Mouse (Mus musculus): Measurements from ENCODE around the gene Sf3b5.

The Sf3b5 gene

DNA sequence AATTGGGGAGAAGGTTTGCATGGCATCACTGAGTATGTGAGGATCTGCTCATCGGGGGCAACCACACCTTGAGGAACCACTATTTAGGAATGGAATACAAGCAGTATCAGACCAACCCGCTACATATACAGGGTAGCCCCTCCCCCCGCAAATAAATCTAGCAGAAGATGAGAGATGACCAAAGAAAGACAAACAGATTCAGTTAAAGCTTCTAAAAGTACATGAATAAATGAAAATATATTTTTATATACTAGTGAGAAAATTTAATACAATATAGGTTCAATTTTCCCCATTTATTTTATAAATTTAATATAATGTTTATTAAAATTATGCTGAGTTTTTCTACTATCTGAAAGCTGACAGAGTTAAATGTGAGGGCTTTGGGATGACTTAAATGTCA, at the start of gene Sf3b5:
Sf3b5 (plus strand) TSS at position 301 of the 400 bp plus-strand sequence.
- DNase-seq (ENCODE audit: low read depth, low spot score), result no peak

DNA sequence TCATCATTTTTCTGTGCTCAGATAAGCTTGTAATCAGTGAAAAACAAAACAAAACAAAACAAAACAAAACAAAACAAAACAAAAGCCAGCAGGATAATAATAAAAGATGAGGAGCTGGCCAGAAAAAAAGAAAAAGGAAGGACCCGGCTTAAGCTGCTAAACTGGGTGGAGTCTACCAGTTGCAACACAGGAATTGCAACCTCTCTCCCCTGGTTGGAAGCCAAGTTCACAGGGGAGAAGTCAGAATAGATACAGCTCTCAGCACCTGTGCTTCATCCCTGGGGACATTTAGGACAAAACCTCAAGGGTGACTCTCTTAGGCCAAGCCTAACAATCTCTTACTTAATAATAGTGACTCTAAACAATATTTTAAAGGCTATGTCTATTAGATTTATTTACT, 49.3 kb upstream of the Sf3b5 start:
- DNase-seq (ENCODE audit: low read depth, low spot score), result no peak

DNA sequence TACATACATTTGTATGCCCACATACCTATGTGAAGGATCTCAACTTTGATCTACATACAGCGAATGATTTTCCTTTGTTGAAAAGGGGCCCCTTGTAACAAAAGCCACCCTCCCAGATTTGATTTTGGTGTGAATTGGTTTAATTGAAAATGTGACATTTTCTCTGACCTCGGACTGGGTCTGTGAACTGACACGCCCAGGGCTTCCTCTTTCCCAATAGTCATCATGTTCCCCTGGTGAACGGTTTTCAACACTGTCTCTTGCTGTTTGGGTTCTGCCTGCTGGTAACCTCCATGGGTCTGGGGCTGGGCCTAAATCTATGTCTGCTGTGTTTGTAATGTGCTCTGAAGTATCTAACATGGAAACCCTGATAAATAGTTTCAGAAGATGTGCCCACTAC, 47.9 kb upstream of the Sf3b5 start:
- DNase-seq (ENCODE audit: low read depth, low spot score), result no peak

DNA sequence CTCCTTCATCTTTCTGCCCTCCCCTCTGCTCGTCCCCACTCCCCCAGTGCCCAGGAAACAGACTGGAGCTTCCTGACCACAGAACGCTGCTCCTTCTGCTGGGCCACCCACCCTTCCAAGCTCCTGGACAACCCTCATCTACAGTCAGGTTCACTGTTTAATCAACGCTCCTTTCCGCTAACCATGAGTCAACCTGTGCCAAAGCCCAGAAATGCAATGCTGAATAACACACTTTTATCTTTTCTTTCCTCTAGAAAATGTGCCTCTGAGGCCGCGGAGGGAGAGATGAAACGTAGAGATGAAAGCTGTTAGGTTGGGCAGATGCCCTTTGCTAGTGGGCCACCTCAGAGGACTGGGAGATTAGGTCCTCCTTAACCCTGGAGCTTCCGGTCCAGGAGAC, 43.6 kb upstream of the Sf3b5 start:
- DNase-seq (ENCODE audit: low read depth, low spot score), result no peak

DNA sequence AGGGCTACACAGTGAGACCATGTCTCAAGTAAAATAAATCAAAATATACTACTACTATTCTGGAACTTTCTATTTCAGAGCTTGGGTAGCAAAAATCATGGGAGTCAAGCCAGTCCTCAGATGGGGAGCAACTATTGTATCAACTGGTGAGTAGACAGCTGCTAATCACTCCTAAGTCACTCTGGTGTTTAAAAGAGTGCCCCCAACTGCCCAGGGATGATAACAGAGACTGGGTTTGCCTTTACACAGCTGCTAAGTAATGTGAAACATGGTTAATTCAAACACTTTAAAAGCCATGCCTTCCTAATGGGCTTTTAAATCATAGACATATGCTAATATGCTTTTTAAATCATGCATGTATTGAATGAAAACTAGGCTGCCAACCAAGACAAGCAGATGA, 42.9 kb upstream of the Sf3b5 start:
- DNase-seq (ENCODE audit: low read depth, low spot score), result no peak

DNA sequence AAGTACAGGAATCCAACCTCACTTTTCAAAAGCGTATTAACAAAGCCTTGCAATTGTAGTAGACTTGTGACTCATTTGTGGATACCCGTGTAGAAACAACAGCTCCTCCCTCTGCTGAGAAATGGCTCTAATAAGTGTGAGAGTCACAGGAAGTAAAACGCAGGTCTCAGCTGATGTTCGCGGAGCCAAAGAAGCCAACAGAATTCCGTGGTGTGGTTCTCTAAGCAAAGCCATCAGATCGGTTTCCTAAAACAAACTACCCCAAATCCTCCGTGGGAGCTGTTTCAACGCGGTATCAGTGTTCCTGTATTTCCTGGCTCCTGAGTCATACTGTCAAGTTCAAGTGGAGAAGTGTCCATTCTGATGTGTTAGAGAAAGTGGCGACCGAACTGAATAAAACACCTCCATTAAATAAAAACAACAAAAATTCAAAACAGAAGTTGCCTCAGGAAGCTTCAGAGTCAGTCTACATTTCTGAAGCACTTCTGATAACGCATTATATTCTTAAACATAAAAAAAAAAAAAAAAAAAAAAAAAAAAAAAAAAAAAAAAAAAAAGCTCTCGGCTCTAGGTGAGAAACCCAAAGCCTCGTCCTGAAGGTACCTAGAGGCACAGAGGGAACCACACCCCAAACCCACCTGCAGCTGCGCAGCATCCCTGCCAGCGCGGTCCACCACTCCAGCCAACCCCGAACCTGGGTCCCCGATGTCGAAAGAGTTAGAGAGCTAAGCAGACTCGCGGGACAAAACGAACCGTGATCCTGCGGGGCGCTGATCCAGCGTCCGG, 41.6 kb upstream of the Sf3b5 start:
- DNase-seq (ENCODE audit: low read depth, low spot score), result peak; percentile 39

DNA sequence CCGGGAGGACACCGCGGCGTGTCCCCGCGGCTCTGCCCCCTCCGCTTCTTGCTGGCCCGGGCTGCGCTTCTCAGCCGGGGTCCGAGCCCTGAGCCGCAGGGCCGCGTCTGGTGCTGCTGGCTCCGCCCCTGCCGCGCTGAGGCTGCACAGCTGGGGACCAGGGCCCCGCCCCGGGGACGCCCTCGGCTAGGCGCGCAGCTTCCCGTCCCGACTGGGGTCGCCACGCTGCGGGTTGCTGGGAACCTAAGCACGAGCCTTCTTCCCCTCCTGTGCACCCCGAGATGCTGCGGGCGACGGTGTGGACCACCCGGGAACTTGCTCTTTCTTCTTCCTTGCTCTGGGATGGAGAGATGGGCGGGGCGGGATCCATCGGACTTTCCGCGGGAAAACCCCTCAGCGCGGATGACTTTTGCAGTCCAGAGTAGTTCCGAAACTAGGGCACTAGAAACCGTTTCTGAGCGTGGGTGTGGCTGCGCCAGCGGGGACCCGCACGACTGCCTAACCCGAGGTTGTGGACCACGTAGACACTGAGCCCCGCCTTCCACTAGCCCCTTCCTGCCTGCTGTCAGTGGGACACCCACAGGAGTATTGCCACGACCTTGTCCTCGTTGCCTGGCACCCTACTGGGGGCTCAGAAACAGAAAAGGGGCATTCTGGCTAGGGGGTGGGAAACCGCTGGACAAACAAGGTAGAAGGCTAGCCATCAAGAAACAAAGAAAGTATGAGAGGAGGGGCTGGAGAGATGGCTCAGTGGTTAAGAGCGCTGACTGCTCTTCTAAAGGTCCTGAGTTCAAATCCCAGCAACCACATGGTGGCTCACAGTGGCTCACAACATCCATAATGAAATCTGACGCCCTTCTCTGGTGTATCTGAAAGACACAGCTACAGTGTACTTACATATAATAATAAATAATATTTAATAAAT, 40.7 kb upstream of the Sf3b5 start, which contains the start of gene Stx11:
Stx11 (minus strand) TSS at position 148 of the 925 bp plus-strand sequence.
- DNase-seq (ENCODE audit: low read depth, low spot score), result peak; percentile 19

DNA sequence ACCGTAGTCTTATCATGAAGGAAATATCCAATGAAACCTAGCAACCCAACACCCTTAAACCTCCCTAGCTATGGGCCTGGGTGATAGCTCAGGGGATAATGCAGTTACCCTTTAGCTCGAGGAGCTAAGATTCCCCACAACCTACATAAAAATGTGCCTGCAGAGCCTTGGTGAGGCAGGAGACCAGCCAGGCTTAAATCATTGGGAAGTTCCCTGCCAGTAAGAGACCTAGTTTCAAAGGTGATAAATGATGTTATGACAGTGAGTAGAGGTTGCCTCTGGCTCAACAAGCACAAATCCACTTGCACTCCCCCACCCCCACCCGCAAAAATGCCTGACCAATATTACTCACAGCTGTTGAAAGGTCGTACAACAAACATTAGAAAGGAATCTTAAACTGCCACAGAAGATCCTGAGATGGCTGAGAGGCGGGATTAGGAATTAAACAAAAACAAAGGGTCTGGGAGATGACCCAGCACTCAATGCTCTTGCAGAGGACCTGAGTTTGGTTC, 39.4 kb upstream of the Sf3b5 start:
- no peak for DNase-seq (ENCODE audit: low read depth, low spot score)

DNA sequence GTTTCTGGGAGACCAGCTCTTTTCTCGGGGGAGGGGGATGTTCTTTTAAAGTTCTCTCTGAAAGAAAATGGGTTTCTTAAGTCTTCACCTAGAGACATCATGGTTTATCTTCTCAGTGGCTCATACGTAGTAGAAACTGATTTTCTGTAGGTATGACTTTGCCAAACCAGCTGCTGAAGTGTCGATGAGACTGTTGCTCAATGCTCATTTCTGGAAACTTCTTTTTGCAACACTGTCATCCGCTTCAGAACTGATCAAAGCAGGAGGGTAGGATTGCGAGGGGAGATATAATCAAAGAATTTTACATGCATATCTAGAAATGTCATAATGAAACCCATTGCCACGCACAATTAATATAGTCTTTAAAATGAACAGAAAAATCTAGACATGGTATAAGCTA, 30.6 kb upstream of the Sf3b5 start:
- DNase-seq (ENCODE audit: low read depth, low spot score), result no peak

DNA sequence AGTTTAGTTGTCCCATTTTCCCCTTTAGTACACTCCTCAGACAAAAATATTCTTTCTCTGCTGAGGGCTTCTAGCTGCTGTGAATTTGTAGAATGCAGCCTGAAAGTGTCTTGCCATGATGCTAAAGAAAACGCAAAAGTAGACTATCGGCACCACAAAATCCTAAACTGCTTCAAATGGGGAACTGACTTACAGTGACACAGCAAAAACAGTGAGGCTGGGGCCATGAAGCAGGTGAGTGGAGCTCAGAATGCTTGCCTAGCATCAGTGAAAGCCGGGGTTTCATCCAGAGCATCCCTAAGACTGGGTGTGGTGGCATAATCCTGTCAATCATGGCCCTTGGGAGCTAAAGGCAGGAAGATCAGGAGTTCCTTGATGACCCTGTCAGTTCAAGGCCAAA, 29.7 kb upstream of the Sf3b5 start:
- DNase-seq (ENCODE audit: low read depth, low spot score), result no peak

DNA sequence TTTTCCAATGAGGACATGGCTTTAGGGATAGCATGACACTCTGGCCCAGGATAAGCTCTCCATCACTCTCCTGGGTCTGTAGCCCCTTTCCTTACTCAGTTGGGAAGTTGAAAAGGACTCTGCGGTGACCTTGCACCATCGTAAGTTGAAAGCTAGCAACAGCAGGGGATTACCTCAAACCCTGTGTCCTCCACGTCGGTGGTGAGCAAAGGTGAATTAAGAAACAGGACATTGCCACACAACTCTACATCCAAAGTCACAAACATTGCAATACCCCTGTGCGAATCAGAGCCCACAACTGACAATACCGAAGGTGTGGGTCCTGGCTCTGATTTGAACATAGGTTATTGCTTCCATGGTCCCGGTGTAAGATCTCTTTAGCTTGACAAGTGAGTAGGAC, 29.2 kb upstream of the Sf3b5 start:
- no peak for DNase-seq (ENCODE audit: low read depth, low spot score)

DNA sequence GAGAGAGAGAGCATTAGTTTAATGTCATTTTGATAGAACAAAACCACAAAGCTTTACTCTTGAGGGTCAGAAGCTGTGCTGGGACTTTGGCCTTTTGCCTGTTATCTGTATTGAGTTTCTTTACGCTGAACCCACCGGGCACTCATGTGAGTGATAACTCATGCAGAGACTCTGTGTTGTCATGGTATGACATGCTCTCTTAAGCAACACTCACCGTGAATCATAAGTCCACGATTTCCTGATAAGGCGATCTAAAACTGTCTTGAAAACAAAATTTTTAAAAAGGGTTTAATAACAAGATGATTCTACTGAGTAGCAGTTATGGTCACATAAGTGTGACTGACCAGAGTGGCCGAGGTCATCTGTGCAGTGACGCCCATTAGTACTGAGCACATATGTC, 28.6 kb upstream of the Sf3b5 start:
- no peak for DNase-seq (ENCODE audit: low read depth, low spot score)

DNA sequence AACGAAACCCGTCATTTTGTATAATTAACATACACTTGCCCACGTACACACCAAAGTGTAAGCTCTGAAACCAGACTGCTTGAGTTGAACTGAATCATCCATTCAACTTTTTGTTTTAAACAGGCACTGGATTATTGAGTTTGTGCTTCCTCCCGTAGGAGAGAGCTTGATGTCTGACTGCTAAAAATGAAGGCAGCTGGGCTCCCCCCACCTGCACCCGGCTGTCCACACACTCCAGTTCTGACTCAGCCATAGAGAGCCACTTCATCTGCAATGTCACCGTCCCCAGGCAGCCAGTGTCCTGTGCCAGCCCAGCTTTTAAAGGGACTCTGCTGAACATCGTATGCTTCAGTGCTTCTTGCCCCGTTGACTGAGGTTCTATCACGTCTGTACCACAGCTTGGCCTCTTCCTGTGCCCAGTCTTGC, 27.3 kb upstream of the Sf3b5 start:
- peak; percentile 58 for DNase-seq (ENCODE audit: low read depth, low spot score)

DNA sequence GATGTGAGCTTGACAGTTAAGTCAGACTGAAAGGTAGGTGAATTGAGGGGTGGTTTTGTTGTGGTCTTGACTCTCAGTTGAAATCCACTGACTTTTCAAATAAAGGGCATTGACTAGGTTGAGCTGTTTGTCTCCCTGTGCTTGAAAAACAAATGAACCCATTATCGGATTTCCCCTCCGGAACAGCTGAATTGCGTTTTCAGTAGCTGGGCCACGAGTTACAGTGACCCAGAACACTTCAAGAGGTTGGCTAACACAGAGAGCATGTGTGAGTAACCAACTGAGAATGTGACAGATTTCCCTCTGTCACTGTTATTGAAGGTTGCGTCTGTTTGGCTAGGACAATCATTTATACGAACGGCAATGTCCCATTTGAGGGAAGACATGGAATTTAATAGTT, 24.1 kb upstream of the Sf3b5 start:
- no peak for DNase-seq (ENCODE audit: low read depth, low spot score)

DNA sequence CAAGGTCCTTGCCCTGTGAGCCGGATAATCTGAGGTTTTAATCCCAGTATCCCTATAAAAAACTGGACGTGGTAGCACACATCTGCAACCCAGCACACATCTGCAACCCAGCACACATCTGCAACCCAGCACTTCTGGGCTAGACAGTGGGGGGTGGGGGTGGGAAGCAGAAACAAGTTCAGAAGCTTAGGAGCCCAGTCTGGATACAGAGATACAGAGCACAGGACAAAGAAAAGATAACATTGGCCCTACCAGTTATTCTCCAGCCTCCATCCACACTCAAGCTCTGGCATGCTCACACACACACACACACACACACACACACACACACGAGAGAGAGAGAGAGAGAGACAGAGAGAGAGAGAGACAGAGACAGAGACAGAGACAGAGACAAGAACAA, 21.6 kb upstream of the Sf3b5 start:
- no peak for DNase-seq (ENCODE audit: low read depth, low spot score)

DNA sequence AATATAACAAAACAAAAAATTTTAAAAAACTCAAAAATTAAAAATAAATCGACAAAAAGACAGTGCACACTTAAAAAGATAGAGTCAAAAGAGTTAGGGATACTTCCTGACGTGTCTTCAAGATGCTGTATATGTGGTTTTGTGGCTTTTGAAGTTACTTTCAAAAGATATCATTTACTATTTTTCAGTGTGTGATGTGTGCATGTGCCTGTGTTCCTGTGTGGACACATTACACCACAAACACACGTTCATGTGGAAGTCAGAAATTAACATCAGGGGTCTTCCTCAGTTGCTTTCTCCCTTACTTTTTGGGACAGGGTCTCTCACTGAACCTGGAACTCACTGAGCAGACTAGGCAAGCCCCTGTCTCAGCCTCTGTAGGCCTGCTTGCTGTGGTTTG, 20.1 kb upstream of the Sf3b5 start:
- no peak for DNase-seq (ENCODE audit: low read depth, low spot score)

DNA sequence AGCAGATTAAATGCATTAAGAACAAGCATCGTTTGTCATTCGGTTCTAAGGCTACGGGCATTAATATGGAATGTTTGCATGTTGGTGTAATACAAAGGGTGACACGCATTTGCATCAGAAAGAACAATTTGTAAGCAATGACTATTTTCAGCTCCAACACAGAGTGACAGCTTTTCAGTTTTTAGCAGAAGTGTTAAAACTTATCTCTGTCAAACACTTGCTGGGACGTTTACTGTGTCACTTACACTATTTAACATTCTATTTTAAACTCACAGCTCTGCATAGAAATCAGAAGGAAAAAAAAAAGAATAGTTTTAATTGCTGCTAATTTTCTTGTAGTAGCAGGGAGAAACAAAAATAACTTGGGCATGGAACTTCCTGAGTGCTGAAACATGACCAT, 18.7 kb upstream of the Sf3b5 start:
- no peak for DNase-seq (ENCODE audit: low read depth, low spot score)

DNA sequence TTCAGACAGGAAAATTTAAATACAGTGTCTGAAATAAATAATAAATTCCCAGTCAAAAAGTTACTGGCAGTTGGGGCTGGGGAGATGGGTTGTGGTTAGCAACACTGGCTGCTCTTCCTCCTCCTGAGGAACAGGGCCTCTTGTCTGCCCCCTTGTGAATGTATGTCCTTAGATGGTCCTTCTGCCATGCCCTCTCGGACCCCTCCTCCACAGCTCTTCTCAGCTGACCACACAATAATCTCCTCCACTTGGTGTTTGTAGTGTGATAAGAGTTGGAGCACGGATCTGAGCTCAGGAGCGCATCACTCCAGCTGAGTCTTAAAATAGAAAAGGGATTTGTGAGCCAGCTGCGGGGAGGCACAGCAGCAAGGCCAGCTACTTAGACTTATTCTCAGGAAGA, 18.2 kb upstream of the Sf3b5 start:
- peak; percentile 23 for DNase-seq (ENCODE audit: low read depth, low spot score)

DNA sequence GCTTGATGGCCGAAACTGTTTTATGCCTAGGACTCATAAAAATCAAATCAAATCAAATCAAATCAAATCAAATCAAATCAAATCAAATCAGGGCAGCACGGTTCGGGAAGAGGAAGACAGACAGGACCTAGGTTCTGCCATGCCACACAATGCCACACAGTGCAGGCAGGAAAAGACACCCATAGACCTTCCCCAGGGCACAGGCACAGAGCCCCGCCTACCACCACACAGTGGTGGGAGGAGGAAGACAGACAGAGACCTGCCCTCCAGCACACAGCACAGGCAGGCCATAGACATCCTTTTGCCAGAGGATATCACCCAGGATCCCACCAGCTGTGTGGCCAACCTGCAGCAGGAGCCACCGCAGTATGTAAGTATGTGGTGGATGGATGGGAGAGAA, 13.2 kb upstream of the Sf3b5 start:
- DNase-seq (ENCODE audit: low read depth, low spot score), result no peak

DNA sequence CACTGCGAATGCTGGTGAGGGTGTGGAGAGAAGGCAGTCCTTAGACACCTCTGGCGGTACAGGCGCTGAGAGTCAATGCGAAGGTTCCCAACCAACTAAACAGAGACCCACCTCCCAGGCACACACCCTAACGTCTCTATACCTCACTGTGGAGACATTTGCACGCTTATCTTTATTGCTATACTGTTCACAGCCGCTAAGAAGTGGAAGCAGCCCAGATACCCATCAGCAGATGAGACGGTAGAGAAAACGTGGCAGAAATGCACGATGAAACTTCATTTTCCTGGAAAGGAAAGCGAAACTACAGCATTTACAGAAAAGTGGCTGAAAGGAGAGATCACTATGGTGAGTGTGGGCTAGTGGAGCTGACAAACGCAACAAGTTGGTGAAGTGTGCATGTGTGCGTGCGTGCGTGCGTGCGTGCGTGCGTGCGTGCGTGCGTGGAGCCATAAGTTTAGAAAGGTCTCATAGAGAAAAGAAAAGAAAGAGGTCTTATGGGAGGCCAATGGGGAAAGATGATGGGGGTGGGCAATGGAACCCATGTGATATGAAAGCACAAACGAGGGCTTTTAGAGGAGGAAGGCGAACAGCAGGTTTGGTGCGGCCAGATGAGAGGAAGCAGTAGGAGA, 11.6 kb upstream of the Sf3b5 start:
- no peak for DNase-seq (ENCODE audit: low read depth, low spot score)

DNA sequence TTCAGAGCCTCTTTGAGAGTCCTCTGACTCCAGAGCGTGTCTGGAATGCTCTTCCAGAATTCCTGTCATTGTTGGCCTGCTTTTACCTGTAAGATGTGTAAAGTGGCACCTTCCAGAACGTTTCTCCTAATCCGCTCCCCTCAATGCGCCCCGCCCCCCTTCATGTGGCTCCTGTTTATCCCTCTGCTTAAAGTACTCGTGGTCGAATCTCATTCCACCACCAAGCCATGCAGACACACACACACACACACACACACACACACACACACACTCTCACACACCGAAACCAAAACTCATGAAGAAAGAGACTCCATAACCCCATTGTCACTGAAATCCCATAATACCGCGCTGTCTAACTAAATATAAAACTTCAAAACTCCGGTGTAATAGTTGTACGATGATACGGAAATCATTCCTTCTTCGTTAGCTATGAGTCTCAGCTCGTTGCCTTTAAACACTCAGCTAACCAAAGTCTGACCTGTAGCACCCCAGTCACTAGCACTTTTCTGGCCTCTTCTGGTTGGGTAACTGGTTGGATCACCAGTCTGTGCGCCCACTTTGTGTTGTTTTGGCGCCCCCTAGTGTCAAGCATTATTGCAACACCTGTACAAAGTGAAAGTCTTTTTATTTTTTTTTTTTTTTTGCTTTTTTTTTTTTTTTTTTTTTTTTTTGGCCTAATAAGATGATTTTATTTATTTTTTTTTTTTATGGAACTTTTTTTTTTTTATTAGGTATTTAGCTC, 8.2 kb upstream of the Sf3b5 start:
- DNase-seq (ENCODE audit: low read depth, low spot score), result peak; percentile 87
